In the genomic region with DNA sequence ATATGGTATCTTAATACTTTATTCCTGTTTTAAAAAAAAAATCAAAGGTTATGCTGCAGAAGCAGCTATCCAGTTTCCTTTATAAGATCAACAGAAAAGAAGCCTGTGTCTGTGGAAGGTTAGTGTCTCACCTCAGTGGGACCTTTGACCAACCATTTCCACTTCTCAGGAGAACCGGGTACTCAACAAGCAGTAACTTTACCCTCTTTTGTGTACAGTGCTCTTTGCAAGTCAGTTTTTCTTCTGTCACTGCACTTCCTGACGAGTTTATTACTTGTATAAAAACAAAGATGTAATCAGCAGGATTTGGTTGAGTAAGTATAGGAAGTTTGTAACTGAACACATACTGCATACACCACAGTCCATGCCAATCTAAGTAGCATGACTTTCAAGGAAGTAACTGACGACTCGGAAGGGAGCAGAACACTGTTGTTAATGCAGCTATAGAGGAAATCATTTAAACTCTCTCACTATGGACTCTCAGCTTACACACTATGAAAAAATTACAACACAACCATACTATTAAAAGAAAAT, we compare ENCODE assay signal across 17 mouse cellular contexts.
DNase-seq lines count a peak whose midpoint lies in the region; ATAC-seq and TF ChIP-seq lines count a peak whose summit lies in the region.
"Had no signal": no experiment of that assay in that cellular context is flagged by ENCODE, and none has a peak within 500 bp of the region (broad histone marks: within the 10 kb centered on the region; RNA-seq: fewer than 3 reads in every experiment).

No protein-coding gene starts in this region.

- no peak overlapping the region for H3K4me2 ChIP-seq in kidney, postnatal 0 days (ENCODE audit: low read length)
- H3K4me2 ChIP-seq in intestine, postnatal 0 days (replicated peaks; ENCODE audit: low read depth), result no peak overlapping the region
- H3K4me2 ChIP-seq in stomach, postnatal 0 days (replicated peaks; ENCODE audit: low read depth), result no peak overlapping the region
- H3K4me2 ChIP-seq: embryonic facial prominence, embryonic 15.5 days; forebrain, embryonic 12.5 days; limb, embryonic 15.5 days; lung, embryonic 15.5 days had no signal

- no peak for ATAC-seq in kidney, postnatal 0 days (replicated peaks; ENCODE audit: low FRiP score, low read depth)
- peak; percentile 12 for ATAC-seq in activated CD4-positive, CD25-positive, alpha-beta regulatory T cell, adult 4 months
- peak; percentile 70 for ATAC-seq in intestine, postnatal 0 days
- ATAC-seq in stomach, postnatal 0 days (ENCODE audit: low FRiP score, low TSS enrichment), result peak; percentile 59; the same call in 1 of the 2 replicates
- no peak for ATAC-seq in erythroblast, adult 5-6 weeks (replicated peaks; ENCODE audit: low FRiP score, poor library complexity, severe bottlenecking)
- ATAC-seq: hindbrain, embryonic 16.5 days had no signal

- H3K27ac ChIP-seq in kidney, postnatal 0 days, result 0 out of 2 replicates have a peak overlapping the region, but pooled peaks have one; percentile 25
- H3K27ac ChIP-seq in intestine, postnatal 0 days (ENCODE audit: low read depth, low read length), result no peak overlapping the region
- no peak overlapping the region for H3K27ac ChIP-seq in stomach, postnatal 0 days (replicated peaks)
- H3K27ac ChIP-seq: embryonic facial prominence, embryonic 15.5 days; forebrain, embryonic 12.5 days; limb, embryonic 15.5 days; lung, embryonic 15.5 days had no signal

- no peaks in the 10 kb centered on the region for H3K36me3 ChIP-seq in kidney, postnatal 0 days (ENCODE audit: insufficient read depth, low read length)
- 0 out of 2 replicates have a peak, but pooled peaks cover 5% of the 10 kb centered on the region for H3K36me3 ChIP-seq in intestine, postnatal 0 days (ENCODE audit: control insufficient read depth, insufficient read depth)
- H3K36me3 ChIP-seq in stomach, postnatal 0 days (ENCODE audit: control insufficient read depth, insufficient read depth, low read length), result no peaks in the 10 kb centered on the region
- H3K36me3 ChIP-seq: embryonic facial prominence, embryonic 15.5 days; forebrain, embryonic 12.5 days; lung, embryonic 15.5 days had no signal

- TF ChIP-seq EP300 in stomach, postnatal 0 days (optimal IDR thresholded peaks at IDR 0.05), result no peak

- no peak overlapping the region for H3K4me3 ChIP-seq in kidney, postnatal 0 days (replicated peaks; ENCODE audit: low read depth, low read length)
- H3K4me3 ChIP-seq in intestine, postnatal 0 days (ENCODE audit: low read depth, low read length), result no peak overlapping the region
- no peak overlapping the region for H3K4me3 ChIP-seq in stomach, postnatal 0 days (ENCODE audit: low read depth, low read length)
- H3K4me3 ChIP-seq: embryonic facial prominence, embryonic 15.5 days; forebrain, embryonic 12.5 days; limb, embryonic 15.5 days; lung, embryonic 15.5 days had no signal

- H3K27me3 ChIP-seq in kidney, postnatal 0 days (ENCODE audit: insufficient read depth, low read length), result no peaks in the 10 kb centered on the region
- H3K27me3 ChIP-seq in intestine, postnatal 0 days (replicated peaks; ENCODE audit: control insufficient read depth, insufficient read depth, low read length), result no peaks in the 10 kb centered on the region
- no peaks in the 10 kb centered on the region for H3K27me3 ChIP-seq in stomach, postnatal 0 days (ENCODE audit: control insufficient read depth, insufficient read depth, low read length)
- H3K27me3 ChIP-seq: embryonic facial prominence, embryonic 15.5 days; forebrain, embryonic 12.5 days; limb, embryonic 15.5 days; lung, embryonic 15.5 days had no signal

- H3K9ac ChIP-seq in kidney, postnatal 0 days (ENCODE audit: low read depth, low read length), result no peak overlapping the region
- no peak overlapping the region for H3K9ac ChIP-seq in intestine, postnatal 0 days (ENCODE audit: low read depth, low read length)
- no peak overlapping the region for H3K9ac ChIP-seq in stomach, postnatal 0 days (ENCODE audit: low read length)
- H3K9ac ChIP-seq: embryonic facial prominence, embryonic 15.5 days; forebrain, embryonic 12.5 days; limb, embryonic 15.5 days; lung, embryonic 15.5 days had no signal

- H3K4me1 ChIP-seq in kidney, postnatal 0 days (replicated peaks; ENCODE audit: insufficient read depth, low read length), result peaks cover 4% of the 10 kb centered on the region
- peaks cover 7% of the 10 kb centered on the region; the same call in 1 of the 2 replicates for H3K4me1 ChIP-seq in intestine, postnatal 0 days (replicated peaks; ENCODE audit: control insufficient read depth, insufficient read depth, low read length)
- 0 out of 2 replicates have a peak, but pooled peaks cover 4% of the 10 kb centered on the region for H3K4me1 ChIP-seq in stomach, postnatal 0 days (replicated peaks; ENCODE audit: control insufficient read depth, insufficient read depth)
- H3K4me1 ChIP-seq: embryonic facial prominence, embryonic 15.5 days; forebrain, embryonic 12.5 days; limb, embryonic 15.5 days; lung, embryonic 15.5 days had no signal

- H3K9me3 ChIP-seq in kidney, postnatal 0 days (replicated peaks; ENCODE audit: low read length), result no peaks in the 10 kb centered on the region
- H3K9me3 ChIP-seq in intestine, postnatal 0 days (ENCODE audit: control insufficient read depth), result no peaks in the 10 kb centered on the region
- no peaks in the 10 kb centered on the region for H3K9me3 ChIP-seq in stomach, postnatal 0 days (ENCODE audit: control insufficient read depth, low read length)
- H3K9me3 ChIP-seq: embryonic facial prominence, embryonic 15.5 days; forebrain, embryonic 12.5 days; limb, embryonic 15.5 days; lung, embryonic 15.5 days had no signal

- WGBS in kidney, postnatal 0 days, result 8% methylated on average over 4 of the region's 4 CpGs
- 19% methylated on average over 4 of the region's 4 CpGs for WGBS in intestine, postnatal 0 days
- WGBS in stomach, postnatal 0 days, result 31% methylated on average over 4 of the region's 4 CpGs

- TF ChIP-seq CTCF in kidney, postnatal 0 days (IDR thresholded peaks at IDR 0.05; ENCODE audit: low read depth), result no peak
- TF ChIP-seq CTCF in intestine, postnatal 0 days (IDR thresholded peaks at IDR 0.05; ENCODE audit: low read depth), result no peak
- TF ChIP-seq CTCF in stomach, postnatal 0 days (IDR thresholded peaks at IDR 0.05; ENCODE audit: low read depth), result no peak

- peak; percentile 65 for DNase-seq in kidney, postnatal 0 days (ENCODE audit: low spot score)
- no peak for DNase-seq in kidney, adult 18-20 months
- no peak for DNase-seq in stomach, postnatal 0 days (ENCODE audit: low spot score)
- DNase-seq in heart, adult 11 months, result no peak
- DNase-seq: cerebellum, adult 9-11 months; embryo, embryonic 11 days; gastrocnemius, postnatal 14 days; kidney, postnatal 4 days; thymus, postnatal 36 days had no signal

Comparison
In these comparisons a context has a peak if more than half of its experiments do, and no peak if none do; other contexts are left out.
1. ATAC-seq: peak in activated CD4-positive, CD25-positive, alpha-beta regulatory T cell, adult 4 months (single experiment), intestine, postnatal 0 days (single experiment) and stomach, postnatal 0 days (single experiment); none in kidney, postnatal 0 days (single experiment) and erythroblast, adult 5-6 weeks (single experiment).